Mouse (Mus musculus) liver, embryonic 15.5 days (tissue): Measurements from ENCODE around the gene Cldnd1. TPM values are rescaled to one million over a fixed set of nuclear protein-coding genes. Genes with fewer than 3 reads are reported as not detected.

ENCODE experiments used
- ATAC-seq: fragments of 200-750 bp; cut with Nextera tagmentation; 2 replicates; pipeline ENCODE4 v1.8.0; 2017; ENCODE audit warnings: moderate number of reproducible peaks, mild to moderate bottlenecking, moderate library complexity; ENCODE audit not compliant: insufficient read depth
- H3K27ac ChIP-seq: fragments of 300-500 bp; sonication (generic); replicated peaks from 2 replicates; pipeline ENCODE4 v1.5.1; 2015; ENCODE audit warnings: mild to moderate bottlenecking, inconsistent platforms
- H3K27me3 ChIP-seq: fragments of 300-500 bp; sonication (generic); 2 replicates; pipeline ENCODE4 v1.6.1; 2015; ENCODE audit warnings: mild to moderate bottlenecking, inconsistent platforms
- H3K36me3 ChIP-seq: fragments of 300-500 bp; sonication (generic); replicated peaks from 2 replicates; pipeline ENCODE4 v1.6.1; 2015; ENCODE audit warnings: moderate library complexity, mild to moderate bottlenecking, inconsistent platforms
- H3K4me1 ChIP-seq: fragments of 300-500 bp; sonication (generic); replicated peaks from 2 replicates; pipeline ENCODE4 v1.6.1; 2015; ENCODE audit warnings: inconsistent platforms
- H3K4me2 ChIP-seq: fragments of 300-500 bp; sonication (generic); 2 replicates; pipeline ENCODE4 v1.6.1; 2015; ENCODE audit warnings: moderate library complexity, mild to moderate bottlenecking, inconsistent platforms
- H3K4me3 ChIP-seq: fragments of 300-500 bp; sonication (generic); replicated peaks from 2 replicates; pipeline ENCODE4 v1.5.1; 2015; ENCODE audit warnings: mild to moderate bottlenecking, inconsistent platforms
- H3K9ac ChIP-seq: fragments of 300-500 bp; sonication (generic); 2 replicates; pipeline ENCODE4 v1.6.1; 2015; ENCODE audit warnings: moderate library complexity, mild to moderate bottlenecking, inconsistent platforms
- H3K9me3 ChIP-seq: fragments of 300-500 bp; sonication (generic); replicated peaks from 2 replicates; pipeline ENCODE4 v1.6.1; 2016; ENCODE audit warnings: inconsistent platforms
- WGBS: fragments of 180-500 bp; shearing (Covaris S2); methylation state at CpG from one replicate; pipeline ENCODE4 v1.1.7; 2015; ENCODE audit warnings: mixed read lengths; ENCODE audit not compliant: insufficient replicate concordance; 5-methylcytosine and 5-hydroxymethylcytosine counted together
- polyA plus RNA-seq: library from polyadenylated mRNA; unstranded; fragments of >200 nt; fragmentation: Nextera tagmentation; extraction: Ambion mirVana; gene quantifications from 2 replicates; pipeline ENCODE4 v1.2.1, GENCODE M21; 2015

Gene Cldnd1
- polyA plus RNA-seq, 1 experiment from 2014 or later = 24.6 TPM

- WGBS = 70% methylated on average over 3 of the region's 3 CpGs
- Histone ChIP-seq H3K27ac (no peak overlapping the region), H3K4me2 (no peak overlapping the region), H3K36me3 (no peaks in the 10 kb centered on the region), H3K9ac (no peak overlapping the region), H3K4me1 (no peaks in the 10 kb centered on the region), H3K9me3 (no peaks in the 10 kb centered on the region), H3K4me3 (no peak overlapping the region), H3K27me3 (no peaks in the 10 kb centered on the region)
- no peak for ATAC-seq
Measured at GRCm38 (mm10) chr16:58708601-58709475, 18.9 kb upstream of the Cldnd1 start.

GRCm38 (mm10) chr16:58709536-58709935 is 18.2 kb upstream of the Cldnd1 start:
- no peaks in the 10 kb centered on the region for H3K27me3 ChIP-seq
- H3K9ac ChIP-seq = no peak overlapping the region
- no peak for ATAC-seq
- WGBS = 66% methylated on average over 4 of the region's 4 CpGs
- H3K4me2 ChIP-seq = no peak overlapping the region
- no peak overlapping the region for H3K4me3 ChIP-seq
- H3K27ac ChIP-seq = no peak overlapping the region
- no peaks in the 10 kb centered on the region for H3K4me1 ChIP-seq
- no peaks in the 10 kb centered on the region for H3K9me3 ChIP-seq
- H3K36me3 ChIP-seq = no peaks in the 10 kb centered on the region

- no peaks in the 10 kb centered on the region for H3K27me3 ChIP-seq
- H3K4me2 ChIP-seq = no peak overlapping the region
- H3K27ac ChIP-seq = no peak overlapping the region
- no peaks in the 10 kb centered on the region for H3K4me1 ChIP-seq
- H3K9me3 ChIP-seq = no peaks in the 10 kb centered on the region
- ATAC-seq = no peak
- H3K9ac ChIP-seq = no peak overlapping the region
- H3K36me3 ChIP-seq = no peaks in the 10 kb centered on the region
- no peak overlapping the region for H3K4me3 ChIP-seq
- 50% methylated on average over 8 of the region's 8 CpGs for WGBS
Measured at GRCm38 (mm10) chr16:58712221-58712620, 15.5 kb upstream of the Cldnd1 start.

GRCm38 (mm10) chr16:58713128-58713527 is 14.6 kb upstream of the Cldnd1 start:
- Histone ChIP-seq H3K4me1 (no peaks in the 10 kb centered on the region), H3K36me3 (no peaks in the 10 kb centered on the region), H3K27me3 (no peaks in the 10 kb centered on the region; the same call in 1 of the 2 replicates), H3K4me2 (no peak overlapping the region), H3K9ac (no peak overlapping the region), H3K9me3 (no peaks in the 10 kb centered on the region), H3K27ac (no peak overlapping the region), H3K4me3 (no peak overlapping the region)
- no peak for ATAC-seq
- WGBS = 61% methylated on average over 1 of the region's 1 CpGs

- Histone ChIP-seq H3K9me3 (no peaks in the 10 kb centered on the region), H3K4me1 (no peaks in the 10 kb centered on the region), H3K9ac (no peak overlapping the region), H3K4me3 (no peak overlapping the region), H3K4me2 (no peak overlapping the region), H3K36me3 (no peaks in the 10 kb centered on the region), H3K27ac (no peak overlapping the region), H3K27me3 (no peaks in the 10 kb centered on the region; the same call in 1 of the 2 replicates)
- ATAC-seq = no peak
- WGBS = 57% methylated on average over 4 of the region's 4 CpGs
Measured at GRCm38 (mm10) chr16:58715018-58715417, 12.7 kb upstream of the Cldnd1 start.

- H3K27me3 ChIP-seq = peaks cover 5% of the 10 kb centered on the region; the same call in 1 of the 2 replicates
- no peaks in the 10 kb centered on the region for H3K9me3 ChIP-seq
- 80% methylated on average over 7 of the region's 7 CpGs for WGBS
- no peak within 1 kb of the TSS for H3K27ac ChIP-seq
- no peaks in the 10 kb centered on the region for H3K4me1 ChIP-seq
- H3K4me3 ChIP-seq = no peak within 1 kb of the TSS
- H3K36me3 ChIP-seq = no peaks in the 10 kb centered on the region
- no peak within 1 kb of the TSS for H3K4me2 ChIP-seq
- ATAC-seq = no peak
- no peak within 1 kb of the TSS for H3K9ac ChIP-seq
Measured at GRCm38 (mm10) chr16:58718666-58719120, 9.0 kb upstream of the Cldnd1 start, which contains the start of gene Gpr15. TSS of gene Gpr15 (minus strand) at chr16:58719070.

GRCm38 (mm10) chr16:58722292-58722691 is 5.4 kb upstream of the Cldnd1 start:
- Histone ChIP-seq H3K36me3 (no peaks in the 10 kb centered on the region), H3K9ac (no peak overlapping the region)

GRCm38 (mm10) chr16:58726680-58727476 is 832 bp upstream of the Cldnd1 start:
- Histone ChIP-seq H3K27me3 (no peaks in the 10 kb centered on the region), H3K4me3 (peak overlapping the region; percentile 86; the same call in 1 of the 2 replicates), H3K4me2 (peak overlapping the region; percentile 88), H3K4me1 (peaks cover 13% of the 10 kb centered on the region), H3K9ac (no peak overlapping the region; the same call in 1 of the 2 replicates), H3K9me3 (no peaks in the 10 kb centered on the region), H3K36me3 (peaks cover 22% of the 10 kb centered on the region), H3K27ac (no peak overlapping the region)
- no peak for ATAC-seq
- WGBS = 66% methylated on average over 11 of the region's 11 CpGs

More at GRCm38 (mm10) chr16:58722292-58722691, 5.4 kb upstream of the Cldnd1 start:
- Histone ChIP-seq H3K9me3 (no peaks in the 10 kb centered on the region), H3K4me3 (no peak overlapping the region), H3K4me1 (no peaks in the 10 kb centered on the region), H3K4me2 (no peak overlapping the region), H3K27me3 (peaks cover 5% of the 10 kb centered on the region; the same call in 1 of the 2 replicates), H3K27ac (no peak overlapping the region)
- WGBS = 34% methylated on average over 2 of the region's 2 CpGs
- ATAC-seq = no peak

- H3K4me2 ChIP-seq = peak overlapping the region; percentile 88
- peak overlapping the region; percentile 74 for H3K9ac ChIP-seq
- peak overlapping the region; percentile 86 for H3K4me3 ChIP-seq
- H3K27ac ChIP-seq = peak overlapping the region; percentile 79
- under 1% methylated on average over 27 of the region's 31 CpGs for WGBS
- H3K36me3 ChIP-seq = peaks cover 34% of the 10 kb centered on the region
- no peaks in the 10 kb centered on the region for H3K9me3 ChIP-seq
- peak; percentile 92 for ATAC-seq
- peaks cover 13% of the 10 kb centered on the region for H3K4me1 ChIP-seq
- no peaks in the 10 kb centered on the region for H3K27me3 ChIP-seq
Measured at GRCm38 (mm10) chr16:58728176-58728671, 514 bp downstream of the Cldnd1 start.

- 60% methylated on average over 4 of the region's 4 CpGs for WGBS
- no peak overlapping the region for H3K4me3 ChIP-seq
- no peak overlapping the region for H3K9ac ChIP-seq
- no peak for ATAC-seq
- H3K27ac ChIP-seq = no peak overlapping the region
- no peaks in the 10 kb centered on the region for H3K9me3 ChIP-seq
- H3K4me1 ChIP-seq = peaks cover 9% of the 10 kb centered on the region
- H3K36me3 ChIP-seq = 0 out of 2 replicates have a peak, but pooled peaks cover 11% of the 10 kb centered on the region
- no peaks in the 10 kb centered on the region for H3K27me3 ChIP-seq
- H3K4me2 ChIP-seq = no peak overlapping the region
Measured at GRCm38 (mm10) chr16:58738205-58738604, 10.5 kb downstream of the Cldnd1 start.

- Histone ChIP-seq H3K27me3 (no peaks in the 10 kb centered on the region), H3K4me2 (no peak overlapping the region), H3K9ac (no peak overlapping the region), H3K4me3 (no peak overlapping the region), H3K36me3 (0 out of 2 replicates have a peak, but pooled peaks cover 10% of the 10 kb centered on the region), H3K9me3 (no peaks in the 10 kb centered on the region), H3K4me1 (peaks cover 9% of the 10 kb centered on the region), H3K27ac (no peak overlapping the region)
- no peak for ATAC-seq
- 57% methylated on average over 1 of the region's 1 CpGs for WGBS
Measured at GRCm38 (mm10) chr16:58738800-58739199, 11.1 kb downstream of the Cldnd1 start.
